Mouse (Mus musculus) heart, embryonic 14.5 days (tissue): Measurements from ENCODE around the gene Sms. TPM values are rescaled to one million over a fixed set of nuclear protein-coding genes. Genes with fewer than 3 reads are reported as not detected.

Source experiments
- ATAC-seq: fragments of 200-750 bp; cut with Nextera tagmentation; 2 replicates; pipeline ENCODE4 v1.8.0; 2017; ENCODE audit warnings: low read depth, moderate TSS enrichment; ENCODE audit not compliant: insufficient number of reproducible peaks, insufficient read depth, low FRiP score
- H3K27ac ChIP-seq, 2 experiments: fragments of 200-500 bp in 1 of 2; fragments of 300-500 bp in 1 of 2; sonication (generic) in 1 of 2; replicated peaks in 1 of 2; 2 replicates each; pipeline ENCODE4 v1.5.1; 2012 to 2014; ENCODE audit warnings: low read depth in 2 of 2, low read length in 2 of 2, control low read depth in 1 of 2, mild to moderate bottlenecking in 1 of 2, mixed read lengths in 1 of 2; ENCODE audit not compliant: control insufficient read depth in 1 of 2, insufficient read depth in 1 of 2
- H3K27me3 ChIP-seq: fragments of 300-500 bp; sonication (generic); 2 replicates; pipeline ENCODE4 v1.6.1; 2014; ENCODE audit warnings: mild to moderate bottlenecking, low read length, control low read depth; ENCODE audit not compliant: control insufficient read depth, insufficient read depth
- H3K36me3 ChIP-seq: fragments of 300-500 bp; sonication (generic); 2 replicates; pipeline ENCODE4 v1.6.1; 2014; ENCODE audit warnings: mild to moderate bottlenecking, control low read depth, low read length, mixed read lengths; ENCODE audit not compliant: control insufficient read depth, insufficient read depth
- H3K4me1 ChIP-seq, 2 experiments: fragments of 200-500 bp in 1 of 2; fragments of 300-500 bp in 1 of 2; sonication (generic) in 1 of 2; 2 replicates each; pipeline ENCODE4 v1.6.1; 2012 to 2014; ENCODE audit warnings: low read length in 2 of 2, control low read depth in 1 of 2, mixed read lengths in 1 of 2; ENCODE audit not compliant: control insufficient read depth in 2 of 2, insufficient read depth in 2 of 2
- H3K4me2 ChIP-seq: fragments of 300-500 bp; sonication (generic); 2 replicates; pipeline ENCODE4 v1.6.1; 2014; ENCODE audit warnings: mild to moderate bottlenecking, low read length
- H3K4me3 ChIP-seq, 2 experiments: fragments of 200-500 bp in 1 of 2; fragments of 300-500 bp in 1 of 2; sonication (generic) in 1 of 2; 2 replicates each; pipeline ENCODE4 v1.5.1; 2012 to 2014; ENCODE audit warnings: low read length in 2 of 2, mild to moderate bottlenecking in 2 of 2, control low read depth in 1 of 2, low read depth in 1 of 2, moderate library complexity in 1 of 2; ENCODE audit not compliant: control insufficient read depth in 1 of 2, insufficient read depth in 1 of 2
- H3K9ac ChIP-seq: fragments of 300-500 bp; sonication (generic); 2 replicates; pipeline ENCODE4 v1.6.1; 2014; ENCODE audit warnings: mild to moderate bottlenecking, low read length
- H3K9me3 ChIP-seq: fragments of 300-500 bp; sonication (generic); 2 replicates; pipeline ENCODE4 v1.6.1; 2016; ENCODE audit warnings: low read length, control low read depth; ENCODE audit not compliant: control insufficient read depth
- WGBS: fragments of 180-500 bp; shearing (Covaris S2); extraction: QIAGEN DNeasy Blood & Tissue Kit; methylation state at CpG from one replicate; pipeline ENCODE4 v1.1.7; 2014; 5-methylcytosine and 5-hydroxymethylcytosine counted together
- polyA plus RNA-seq: library from polyadenylated mRNA; unstranded; fragments of >200 nt; fragmentation: Nextera tagmentation; extraction: Ambion mirVana; gene quantifications from 2 replicates; pipeline ENCODE4 v1.2.1, GENCODE M21; 2014

The Sms gene
- polyA plus RNA-seq, 1 experiment from 2014 or later, result 60.8 TPM

- Histone ChIP-seq H3K4me3 (no peak overlapping the region), H3K9ac (no peak overlapping the region), H3K27ac (no peak overlapping the region), H3K4me2 (no peak overlapping the region), H3K4me1 (no peaks in the 10 kb centered on the region), H3K36me3 (peaks cover 3% of the 10 kb centered on the region; the same call in 1 of the 2 replicates), H3K27me3 (no peaks in the 10 kb centered on the region), H3K9me3 (no peaks in the 10 kb centered on the region)
- no peak for ATAC-seq
- 69% methylated on average over 1 of the region's 1 CpGs for WGBS
Measured at GRCm38 (mm10) chrX:157449000-157449399, 43.1 kb downstream of the Sms start.

- Histone ChIP-seq H3K27me3 (no peaks in the 10 kb centered on the region), H3K4me2 (no peak overlapping the region), H3K27ac (no peak overlapping the region), H3K9ac (no peak overlapping the region), H3K4me3 (no peak overlapping the region), H3K36me3 (peaks cover 3% of the 10 kb centered on the region; the same call in 1 of the 2 replicates), H3K4me1 (no peaks in the 10 kb centered on the region), H3K9me3 (no peaks in the 10 kb centered on the region)
- ATAC-seq, result no peak
- 84% methylated on average over 6 of the region's 6 CpGs for WGBS
Measured at GRCm38 (mm10) chrX:157447431-157447830, 44.7 kb downstream of the Sms start.

GRCm38 (mm10) chrX:157434768-157435167 is 57.3 kb downstream of the Sms start:
- Histone ChIP-seq H3K9me3 (no peaks in the 10 kb centered on the region), H3K36me3 (no peaks in the 10 kb centered on the region), H3K27me3 (no peaks in the 10 kb centered on the region), H3K4me1 (no peaks in the 10 kb centered on the region), H3K27ac (no peak overlapping the region), H3K4me2 (no peak overlapping the region), H3K4me3 (no peak overlapping the region), H3K9ac (no peak overlapping the region)
- no peak for ATAC-seq
- WGBS, result 72% methylated on average over 1 of the region's 1 CpGs

GRCm38 (mm10) chrX:157419451-157419850 is 72.6 kb downstream of the Sms start:
- 25% methylated on average over 2 of the region's 2 CpGs for WGBS
- Histone ChIP-seq H3K9ac (no peak overlapping the region), H3K27me3 (no peaks in the 10 kb centered on the region), H3K4me1 (no peaks in the 10 kb centered on the region), H3K4me3 (no peak overlapping the region), H3K9me3 (no peaks in the 10 kb centered on the region), H3K27ac (no peak overlapping the region), H3K4me2 (no peak overlapping the region), H3K36me3 (no peaks in the 10 kb centered on the region)
- ATAC-seq, result no peak

GRCm38 (mm10) chrX:157415212-157415611 is 76.9 kb downstream of the Sms start, which contains the start of gene Phex:
Phex (minus strand) TSS chrX:157415312.
- H3K9ac ChIP-seq, result no peak within 1 kb of the TSS
- H3K36me3 ChIP-seq, result no peaks in the 10 kb centered on the region
- no peak within 1 kb of the TSS for H3K27ac ChIP-seq
- ATAC-seq, result no peak
- H3K4me1 ChIP-seq, result no peaks in the 10 kb centered on the region
- no peak within 1 kb of the TSS for H3K4me3 ChIP-seq
- H3K27me3 ChIP-seq, result no peaks in the 10 kb centered on the region
- H3K4me2 ChIP-seq, result no peak within 1 kb of the TSS
- no peaks in the 10 kb centered on the region for H3K9me3 ChIP-seq
- WGBS, result 54% methylated on average over 5 of the region's 5 CpGs

- no peaks in the 10 kb centered on the region for H3K27me3 ChIP-seq
- no peaks in the 10 kb centered on the region for H3K4me1 ChIP-seq
- no peak overlapping the region for H3K27ac ChIP-seq
- H3K4me2 ChIP-seq, result no peak overlapping the region
- 70% methylated on average over 6 of the region's 6 CpGs for WGBS
- no peaks in the 10 kb centered on the region for H3K36me3 ChIP-seq
- H3K9ac ChIP-seq, result no peak overlapping the region
- no peak overlapping the region for H3K4me3 ChIP-seq
- ATAC-seq, result no peak
- no peaks in the 10 kb centered on the region for H3K9me3 ChIP-seq
Measured at GRCm38 (mm10) chrX:157404919-157405318, 87.2 kb downstream of the Sms start.

Other genes with a start within 250 kb of the Sms start
- 0.26 TPM in 1 of 2 replicates, not detected in the other for gene Phex, start 77.0 kb downstream of the Sms start, polyA plus RNA-seq
- 2.9 and 3.1 TPM in 2 replicates for gene Yy2, start 76.7 kb upstream of the Sms start, polyA plus RNA-seq
- gene Mbtps2, start 106.4 kb upstream of the Sms start, polyA plus RNA-seq, result 14.8 and 14.9 TPM in 2 replicates
- gene Smpx, start 206.6 kb upstream of the Sms start, polyA plus RNA-seq, result 893 and 934 TPM in 2 replicates